Mouse (Mus musculus) olfactory bulb, adult 2 months (tissue): Measurements from ENCODE around the gene Tes. TPM values are rescaled to one million over a fixed set of nuclear protein-coding genes. Genes with fewer than 3 reads are reported as not detected.

ENCODE experiments used
- H3K27ac ChIP-seq: fragments of 200-500 bp; 2 replicates; pipeline ENCODE4 v1.5.1; 2012; ENCODE audit warnings: low read depth, low read length; ENCODE audit not compliant: insufficient read depth
- H3K4me1 ChIP-seq: fragments of 200-500 bp; 2 replicates; pipeline ENCODE4 v1.6.1; 2012; ENCODE audit warnings: low read length; ENCODE audit not compliant: control insufficient read depth, insufficient read depth
- H3K4me3 ChIP-seq: fragments of 200-500 bp; 2 replicates; pipeline ENCODE4 v1.5.1; 2012; ENCODE audit warnings: mild to moderate bottlenecking, low read depth, low read length, moderate library complexity; ENCODE audit not compliant: insufficient read depth
- CTCF ChIP-seq: fragments of 200-500 bp; IDR thresholded peaks from 2 replicates; pipeline ENCODE4 v1.5.1; 2012; ENCODE audit warnings: low read depth, mild to moderate bottlenecking, low read length, moderate library complexity; ENCODE audit not compliant: insufficient read depth
- POLR2A ChIP-seq: fragments of 200-500 bp; IDR thresholded peaks from 2 replicates; pipeline ENCODE4 v1.6.1; 2012; ENCODE audit warnings: mild to moderate bottlenecking, low read depth, low read length, moderate library complexity; ENCODE audit not compliant: insufficient read depth
- WGBS: fragments of 180-500 bp; shearing (Covaris S2); methylation state at CpG from one replicate; pipeline ENCODE4 v1.1.7; 2018; 5-methylcytosine and 5-hydroxymethylcytosine counted together
- polyA plus RNA-seq: library from polyadenylated mRNA; stranded (reverse); fragments of >200 nt; gene quantifications from 2 replicates; pipeline ENCODE4 v1.2.4, GENCODE M21; 2012; ENCODE audit warnings: low replicate concordance; ENCODE audit not compliant: missing spikeins, insufficient read depth, insufficient read length

Tes gene
- polyA plus RNA-seq, result not detected in 2 replicates

DNA sequence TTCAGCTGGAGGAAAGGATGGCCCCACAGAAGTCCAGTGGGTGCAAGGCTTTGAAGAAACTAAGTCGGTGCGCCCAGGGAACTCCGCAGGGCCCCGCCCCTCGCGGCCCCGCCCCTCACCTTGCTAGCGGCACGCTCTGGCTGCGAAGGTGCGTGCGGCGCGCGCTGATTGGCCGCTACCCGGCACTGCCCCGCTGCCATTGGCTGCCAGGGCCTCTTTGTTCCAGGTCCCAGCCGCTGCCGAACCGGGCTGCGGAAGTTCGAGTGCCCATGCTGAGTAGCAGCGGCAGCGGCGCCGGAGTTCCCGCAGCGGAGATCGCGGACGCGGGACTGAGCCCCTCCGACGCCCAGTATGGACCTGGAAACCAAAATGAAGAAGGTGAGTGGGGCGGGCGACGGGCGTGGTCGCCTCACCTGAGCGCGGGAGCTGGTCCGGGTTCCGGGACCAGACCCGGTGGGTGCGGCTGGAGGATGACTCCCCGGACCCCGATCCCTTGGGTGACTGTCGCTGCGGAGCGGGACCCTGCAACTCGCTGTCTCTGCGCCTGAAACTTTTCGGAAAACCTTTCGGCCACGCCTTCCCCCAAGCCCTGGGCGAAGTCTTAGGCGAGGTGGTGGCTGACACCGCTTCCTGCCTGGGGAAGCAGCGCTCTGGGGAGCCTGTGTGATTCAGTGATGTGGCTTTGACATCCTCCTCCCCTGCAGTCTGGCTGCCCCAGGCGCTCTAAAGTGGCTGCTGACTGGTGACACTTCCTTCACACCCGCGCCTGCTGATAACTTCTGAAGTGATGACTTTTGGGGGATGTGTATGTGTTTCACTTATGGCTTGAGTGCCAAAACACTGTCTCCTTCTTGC is at the start of gene Tes:
Gene Tes, plus strand, starts transcription at position 214 of the 855 bp plus-strand sequence.
- Histone ChIP-seq H3K4me3 (peak within 1 kb of the TSS; percentile 47), H3K4me1 (peaks cover 11% of the 10 kb centered on the region), H3K27ac (no peak within 1 kb of the TSS)
- WGBS, result under 1% methylated on average over 63 of the region's 63 CpGs
- TF ChIP-seq CTCF (no peak), POLR2A (no peak)

- Histone ChIP-seq H3K4me1 (no peaks in the 10 kb centered on the region), H3K4me3 (no peak overlapping the region), H3K27ac (no peak overlapping the region)
- no peak for TF ChIP-seq CTCF
- TF ChIP-seq POLR2A, result no peak
- WGBS, result 76% methylated on average over 7 of the region's 7 CpGs
These were observed 39.1 kb upstream of the Tes start for GRCm38 (mm10) chr6:17025886-17026285.

GRCm38 (mm10) chr6:17027572-17027971 is 37.4 kb upstream of the Tes start:
- H3K27ac ChIP-seq, result no peak overlapping the region
- no peaks in the 10 kb centered on the region for H3K4me1 ChIP-seq
- 17% methylated on average over 8 of the region's 8 CpGs for WGBS
- TF ChIP-seq POLR2A, result no peak
- no peak for TF ChIP-seq CTCF
- H3K4me3 ChIP-seq, result no peak overlapping the region

DNA sequence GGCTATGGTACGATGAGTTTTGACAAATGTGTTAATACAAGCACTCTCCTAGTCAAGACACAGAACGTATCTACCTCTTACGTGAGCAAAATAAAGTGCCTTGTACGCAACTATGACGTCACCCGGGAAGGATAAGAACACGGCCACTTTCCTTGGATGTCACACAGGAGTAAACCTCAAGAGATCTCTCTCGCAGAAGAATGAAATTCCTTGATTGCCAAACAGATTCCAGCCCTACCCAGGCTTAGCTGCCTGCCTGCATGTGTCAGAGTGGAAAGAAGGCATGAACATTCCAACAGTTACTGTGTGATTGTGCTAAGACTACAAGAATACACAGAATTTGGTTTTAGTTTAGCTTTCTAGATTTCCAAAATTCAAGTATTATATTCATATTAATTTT is 36.1 kb upstream of the Tes start:
- no peaks in the 10 kb centered on the region for H3K4me1 ChIP-seq
- H3K4me3 ChIP-seq, result no peak overlapping the region
- no peak overlapping the region for H3K27ac ChIP-seq
- TF ChIP-seq CTCF (no peak), POLR2A (no peak)
- WGBS, result 88% methylated on average over 8 of the region's 8 CpGs

DNA sequence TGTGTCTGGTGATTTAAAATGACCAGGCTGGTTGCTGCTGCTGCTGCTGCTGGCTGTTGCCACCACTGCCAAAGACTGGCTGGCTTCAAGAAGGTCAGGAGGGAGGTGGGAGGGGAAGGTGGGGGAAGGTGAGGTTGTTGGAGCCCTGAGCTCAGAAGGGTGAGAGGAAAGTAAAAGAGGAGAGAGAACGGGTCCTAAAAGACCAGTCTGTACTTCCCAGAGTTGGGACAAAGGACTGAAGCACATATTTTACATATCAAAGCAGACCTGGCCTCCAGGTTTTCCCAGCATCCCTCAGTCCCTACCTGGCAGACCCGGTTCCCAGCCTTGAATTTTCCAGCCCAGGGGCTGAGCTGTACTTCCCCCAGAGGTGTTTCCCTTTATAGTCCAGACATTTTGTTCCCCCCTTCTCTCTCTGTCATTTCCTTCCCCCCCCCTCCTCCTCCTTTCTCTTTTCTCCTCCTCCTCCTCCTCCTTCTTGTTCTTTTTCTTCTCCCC is 32.7 kb upstream of the Tes start:
- no peak for TF ChIP-seq CTCF
- TF ChIP-seq POLR2A, result no peak
- 20% methylated on average over 2 of the region's 2 CpGs for WGBS
- Histone ChIP-seq H3K27ac (no peak overlapping the region), H3K4me3 (no peak overlapping the region), H3K4me1 (no peaks in the 10 kb centered on the region)

- TF ChIP-seq CTCF (no peak), POLR2A (no peak)
- H3K4me3 ChIP-seq, result no peak overlapping the region
- no peak overlapping the region for H3K27ac ChIP-seq
- WGBS, result 93% methylated on average over 2 of the region's 2 CpGs
- no peaks in the 10 kb centered on the region for H3K4me1 ChIP-seq
These were observed 30.9 kb upstream of the Tes start for GRCm38 (mm10) chr6:17034095-17034494.

DNA sequence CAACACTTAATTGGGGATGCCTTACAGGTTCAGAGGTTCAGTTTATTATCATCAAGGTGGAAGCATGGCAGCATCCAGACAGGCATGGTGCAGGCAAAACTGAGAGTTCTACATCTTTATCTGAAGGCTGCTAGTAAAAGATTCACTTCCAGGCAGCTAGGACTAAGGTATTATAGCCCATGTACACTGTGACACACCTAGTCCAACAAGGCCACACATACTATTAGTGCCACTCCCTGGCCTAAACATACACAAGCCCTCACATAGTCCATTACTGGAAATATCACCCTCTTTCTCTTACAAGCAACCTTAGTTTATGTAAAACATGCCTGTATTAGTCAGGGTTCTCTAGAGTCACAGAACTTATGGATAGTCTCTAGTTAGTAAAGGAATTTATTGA is 29.7 kb upstream of the Tes start:
- Histone ChIP-seq H3K4me3 (no peak overlapping the region), H3K27ac (no peak overlapping the region), H3K4me1 (no peaks in the 10 kb centered on the region)
- no peak for TF ChIP-seq POLR2A
- no peak for TF ChIP-seq CTCF

DNA sequence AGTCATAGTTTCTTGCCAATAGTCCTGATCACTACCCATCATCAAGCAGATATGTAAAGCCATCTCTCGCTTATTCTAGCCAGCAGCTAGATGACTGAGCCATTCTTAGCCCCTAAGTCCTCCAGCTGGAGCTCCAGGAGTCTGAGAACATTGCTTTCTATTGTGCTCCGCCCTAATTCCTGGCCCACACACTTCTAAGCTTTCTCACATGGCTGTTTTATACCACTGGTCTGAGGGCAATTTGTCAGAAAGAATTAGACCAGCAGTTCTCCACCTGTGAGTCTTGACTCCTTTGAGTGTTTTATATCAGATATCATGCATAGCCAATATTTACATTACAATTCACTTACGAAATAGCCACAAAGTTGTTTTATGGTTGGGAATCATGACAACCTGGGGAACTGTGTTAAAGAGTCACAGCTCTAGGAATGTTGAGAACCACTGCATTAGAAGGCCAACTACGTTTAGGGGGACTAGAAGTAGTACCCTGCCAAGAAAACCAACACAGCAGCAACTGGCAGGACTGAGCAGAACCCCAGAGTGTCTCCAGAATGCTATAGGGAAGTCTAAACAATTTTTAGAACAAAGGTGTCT is 13.4 kb upstream of the Tes start:
- WGBS, result 86% methylated on average over 4 of the region's 4 CpGs
- Histone ChIP-seq H3K4me1 (no peaks in the 10 kb centered on the region), H3K27ac (no peak overlapping the region), H3K4me3 (no peak overlapping the region)
- TF ChIP-seq POLR2A, result no peak
- TF ChIP-seq CTCF, result no peak

GRCm38 (mm10) chr6:17053028-17053660 is 11.8 kb upstream of the Tes start:
- H3K4me3 ChIP-seq, result no peak overlapping the region
- H3K4me1 ChIP-seq, result no peaks in the 10 kb centered on the region
- H3K27ac ChIP-seq, result no peak overlapping the region
- 91% methylated on average over 6 of the region's 6 CpGs for WGBS
- TF ChIP-seq POLR2A (no peak), CTCF (no peak)
